Comparison of ENCODE assay signal across 9 mouse cellular contexts in genomic region chr8:121905420-121905819, GRCm38 (mm10). TPM values are rescaled to one million over a fixed set of nuclear protein-coding genes. Genes with fewer than 3 reads are reported as not detected.
DNase-seq lines count a peak whose midpoint lies in the region; ATAC-seq and TF ChIP-seq lines count a peak whose summit lies in the region.
"Had no signal": no experiment of that assay in that cellular context is flagged by ENCODE, and none has a peak within 500 bp of the region (broad histone marks: within the 10 kb centered on the region; RNA-seq: fewer than 3 reads in every experiment).

No protein-coding gene starts in this region.

- DNase-seq in lung, postnatal 0 days (ENCODE audit: low spot score) = no peak
- no peak for DNase-seq in lung, adult 18-20 months
- DNase-seq in stomach, postnatal 0 days (ENCODE audit: low spot score) = no peak
- no peak for DNase-seq in adrenal gland, postnatal 14 days
- no peak for DNase-seq in left cerebral cortex, adult 18-20 months (ENCODE audit: low spot score in 2 of 2)
- DNase-seq: right cerebral cortex, adult 18-20 months had no signal

- H3K4me3 ChIP-seq in lung, postnatal 0 days (ENCODE audit: low read depth, low read length) = no peak overlapping the region; the same call in 1 of the 2 replicates
- peak overlapping the region; percentile 79 for H3K4me3 ChIP-seq in forebrain, embryonic 13.5 days
- H3K4me3 ChIP-seq in limb, embryonic 15.5 days = peak overlapping the region; percentile 82
- H3K4me3 ChIP-seq in stomach, postnatal 0 days (ENCODE audit: low read depth, low read length) = peak overlapping the region; percentile 73; the same call in 1 of the 2 replicates

- no peaks in the 10 kb centered on the region for H3K27me3 ChIP-seq in lung, postnatal 0 days (replicated peaks; ENCODE audit: insufficient read depth, low read length)
- peaks cover 8% of the 10 kb centered on the region; the same call in 1 of the 2 replicates for H3K27me3 ChIP-seq in forebrain, embryonic 13.5 days
- peaks cover 9% of the 10 kb centered on the region; the same call in 1 of the 2 replicates for H3K27me3 ChIP-seq in limb, embryonic 15.5 days
- no peaks in the 10 kb centered on the region for H3K27me3 ChIP-seq in stomach, postnatal 0 days (ENCODE audit: control insufficient read depth, insufficient read depth, low read length)

- H3K9me3 ChIP-seq in lung, postnatal 0 days (ENCODE audit: low read length) = no peaks in the 10 kb centered on the region
- no peaks in the 10 kb centered on the region for H3K9me3 ChIP-seq in forebrain, embryonic 13.5 days (replicated peaks)
- no peaks in the 10 kb centered on the region for H3K9me3 ChIP-seq in limb, embryonic 15.5 days
- H3K9me3 ChIP-seq in stomach, postnatal 0 days (ENCODE audit: control insufficient read depth, low read length) = no peaks in the 10 kb centered on the region

- H3K9ac ChIP-seq in lung, postnatal 0 days (replicated peaks; ENCODE audit: low read depth) = no peak overlapping the region
- peak overlapping the region; percentile 80 for H3K9ac ChIP-seq in forebrain, embryonic 13.5 days
- H3K9ac ChIP-seq in limb, embryonic 15.5 days = no peak overlapping the region
- H3K9ac ChIP-seq in stomach, postnatal 0 days (ENCODE audit: low read length) = peak overlapping the region; percentile 45; the same call in 1 of the 2 replicates

- peaks cover 19% of the 10 kb centered on the region for H3K4me1 ChIP-seq in lung, postnatal 0 days (ENCODE audit: insufficient read depth, low read depth, low read length)
- peaks cover 44% of the 10 kb centered on the region for H3K4me1 ChIP-seq in forebrain, embryonic 13.5 days
- H3K4me1 ChIP-seq in limb, embryonic 15.5 days = peaks cover 52% of the 10 kb centered on the region
- peaks cover 3% of the 10 kb centered on the region for H3K4me1 ChIP-seq in stomach, postnatal 0 days (replicated peaks; ENCODE audit: control insufficient read depth, insufficient read depth)

- no peaks in the 10 kb centered on the region for H3K36me3 ChIP-seq in lung, postnatal 0 days (ENCODE audit: insufficient read depth, low read length)
- no peaks in the 10 kb centered on the region for H3K36me3 ChIP-seq in forebrain, embryonic 13.5 days (ENCODE audit: poor library complexity, severe bottlenecking)
- H3K36me3 ChIP-seq in limb, embryonic 15.5 days = no peaks in the 10 kb centered on the region
- no peaks in the 10 kb centered on the region for H3K36me3 ChIP-seq in stomach, postnatal 0 days (ENCODE audit: control insufficient read depth, insufficient read depth, low read length)

- no peak for TF ChIP-seq EP300 in lung, postnatal 0 days (IDR thresholded peaks at IDR 0.05)
- no peak for TF ChIP-seq EP300 in stomach, postnatal 0 days (optimal IDR thresholded peaks at IDR 0.05)

- H3K4me2 ChIP-seq in lung, postnatal 0 days (replicated peaks; ENCODE audit: low read depth, low read length) = peak overlapping the region; percentile 98; the same call in 1 of the 2 replicates
- H3K4me2 ChIP-seq in forebrain, embryonic 13.5 days = peak overlapping the region; percentile 95
- peak overlapping the region; percentile 96 for H3K4me2 ChIP-seq in limb, embryonic 15.5 days
- peak overlapping the region; percentile 99 for H3K4me2 ChIP-seq in stomach, postnatal 0 days (replicated peaks; ENCODE audit: low read depth)

- no peak overlapping the region for H3K27ac ChIP-seq in lung, postnatal 0 days (ENCODE audit: low read length)
- H3K27ac ChIP-seq in forebrain, embryonic 13.5 days = no peak overlapping the region
- no peak overlapping the region for H3K27ac ChIP-seq in limb, embryonic 15.5 days
- no peak overlapping the region for H3K27ac ChIP-seq in stomach, postnatal 0 days (replicated peaks)

- ATAC-seq in lung, postnatal 0 days = no peak
- no peak for ATAC-seq in forebrain, embryonic 13.5 days
- ATAC-seq in limb, embryonic 15.5 days (ENCODE audit: insufficient number of reproducible peaks, low FRiP score, low TSS enrichment, low read depth) = no peak
- no peak for ATAC-seq in stomach, postnatal 0 days (ENCODE audit: low FRiP score, low TSS enrichment)

- WGBS in lung, postnatal 0 days = 38% methylated on average over 1 of the region's 1 CpGs
- 70% methylated on average over 1 of the region's 1 CpGs for WGBS in forebrain, embryonic 13.5 days
- 60% methylated on average over 1 of the region's 1 CpGs for WGBS in limb, embryonic 15.5 days
- 50% methylated on average over 1 of the region's 1 CpGs for WGBS in stomach, postnatal 0 days

- no peak for TF ChIP-seq CTCF in lung, postnatal 0 days (IDR thresholded peaks at IDR 0.05)
- no peak for TF ChIP-seq CTCF in stomach, postnatal 0 days (IDR thresholded peaks at IDR 0.05; ENCODE audit: low read depth)

RNA-seq across cellular contexts. Expression of gene Slc7a5, which starts 2.1 kb away (rescaled TPM):
- 4.3 and 7.5 TPM in 2 replicates for polyA plus RNA-seq in lung, postnatal 0 days (2015; fragmentation: Nextera tagmentation; extraction: Ambion mirVana)
- polyA plus RNA-seq in forebrain, embryonic 13.5 days (2015; fragmentation: Nextera tagmentation; extraction: Ambion mirVana) = 28.1 and 30.6 TPM in 2 replicates
- polyA plus RNA-seq in limb, embryonic 15.5 days (2015; fragmentation: Nextera tagmentation; extraction: Ambion mirVana) = 24.5 and 27.4 TPM in 2 replicates
- polyA plus RNA-seq in stomach, postnatal 0 days (2015; fragmentation: Nextera tagmentation; extraction: Ambion mirVana) = 8.9 and 9.3 TPM in 2 replicates
- 41.4 and 46.8 TPM in 2 replicates for total RNA-seq in adrenal gland, postnatal 14 days (2021)
- total RNA-seq in left cerebral cortex, adult 18-20 months (2021) = 10 to 100 TPM; 53.0 to 54.4 TPM

RNA-seq across cellular contexts. Expression of gene Car5a, which starts 39.3 kb away (rescaled TPM):
- 0.37 and 0.61 TPM in 2 replicates for polyA plus RNA-seq in lung, postnatal 0 days (2015; fragmentation: Nextera tagmentation; extraction: Ambion mirVana)
- 0.25 TPM in 1 of 2 replicates, not detected in the other for polyA plus RNA-seq in forebrain, embryonic 13.5 days (2015; fragmentation: Nextera tagmentation; extraction: Ambion mirVana)
- 0.17 TPM in 1 of 2 replicates, not detected in the other for polyA plus RNA-seq in limb, embryonic 15.5 days (2015; fragmentation: Nextera tagmentation; extraction: Ambion mirVana)
- polyA plus RNA-seq in stomach, postnatal 0 days (2015; fragmentation: Nextera tagmentation; extraction: Ambion mirVana) = 0.12 and 0.30 TPM in 2 replicates
- 0.30 and 6.4 TPM in 2 replicates for total RNA-seq in adrenal gland, postnatal 14 days (2021)
- under 1 TPM; 0.33 to 0.35 TPM for total RNA-seq in left cerebral cortex, adult 18-20 months (2021)
- total RNA-seq: hematopoietic stem cell, adult 5-6 weeks had no signal

RNA-seq across cellular contexts. Expression of gene Banp, which starts 44.1 kb away (rescaled TPM):
- 17.1 and 30.7 TPM in 2 replicates for polyA plus RNA-seq in lung, postnatal 0 days (2015; fragmentation: Nextera tagmentation; extraction: Ambion mirVana)
- polyA plus RNA-seq in forebrain, embryonic 13.5 days (2015; fragmentation: Nextera tagmentation; extraction: Ambion mirVana) = 57.5 and 60.9 TPM in 2 replicates
- 42.3 and 44.8 TPM in 2 replicates for polyA plus RNA-seq in limb, embryonic 15.5 days (2015; fragmentation: Nextera tagmentation; extraction: Ambion mirVana)
- 9.0 and 10.0 TPM in 2 replicates for polyA plus RNA-seq in stomach, postnatal 0 days (2015; fragmentation: Nextera tagmentation; extraction: Ambion mirVana)
- total RNA-seq in adrenal gland, postnatal 14 days (2021) = 30.4 and 31.2 TPM in 2 replicates
- 10 to 100 TPM; 44.5 to 52.3 TPM for total RNA-seq in left cerebral cortex, adult 18-20 months (2021)

Comparison
In these comparisons a context has a peak if more than half of its experiments do, and no peak if none do; other contexts are left out.
1. H3K9ac ChIP-seq: peak in forebrain, embryonic 13.5 days (single experiment) and stomach, postnatal 0 days (single experiment); none in lung, postnatal 0 days (single experiment) and limb, embryonic 15.5 days (single experiment).
2. Peak in every context shown above with its lines, with median percentiles within 50 percentile points of each other: H3K4me2 ChIP-seq.